Mouse (Mus musculus) thymus, postnatal 0 days (tissue): ENCODE results near the gene Cela2a. TPM values are rescaled to one million over a fixed set of nuclear protein-coding genes. Genes with fewer than 3 reads are reported as not detected.

Source experiments
- DNase-seq: peaks from one replicate; pipeline ENCODE4 v3.0.0-alpha.2; 2015; ENCODE audit warnings: low spot score
- polyA plus RNA-seq: library from polyadenylated mRNA; unstranded; fragments of >200 nt; fragmentation: Nextera tagmentation; extraction: Ambion mirVana; gene quantifications from 2 replicates; pipeline ENCODE4 v1.2.1, GENCODE M21; 2015

Cela2a gene
- polyA plus RNA-seq, 1 experiment from 2014 or later, result 0.13 TPM

GRCm38 (mm10) chr4:141859351-141859750 is 33.4 kb upstream of the Cela2a start:
- no peak for DNase-seq

DNA sequence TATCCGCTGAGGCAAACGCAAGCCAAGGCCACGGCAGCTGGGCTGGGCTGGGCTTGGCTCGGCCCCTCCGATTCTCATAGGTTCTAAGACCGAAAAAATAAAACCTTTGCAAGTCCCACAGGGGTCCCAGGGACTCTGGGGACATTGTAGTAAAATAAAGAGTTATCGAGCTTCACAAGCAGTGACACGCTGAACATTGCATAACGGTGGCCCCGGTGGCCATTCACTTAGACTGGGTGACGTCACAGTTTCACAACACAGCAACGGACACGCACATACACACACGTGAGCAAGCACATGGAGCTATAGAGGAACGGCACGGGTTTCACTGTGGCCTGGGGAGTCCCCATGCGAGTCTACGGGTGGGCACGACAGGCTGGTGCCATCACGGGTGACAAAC is 32.5 kb upstream of the Cela2a start:
- no peak for DNase-seq

DNA sequence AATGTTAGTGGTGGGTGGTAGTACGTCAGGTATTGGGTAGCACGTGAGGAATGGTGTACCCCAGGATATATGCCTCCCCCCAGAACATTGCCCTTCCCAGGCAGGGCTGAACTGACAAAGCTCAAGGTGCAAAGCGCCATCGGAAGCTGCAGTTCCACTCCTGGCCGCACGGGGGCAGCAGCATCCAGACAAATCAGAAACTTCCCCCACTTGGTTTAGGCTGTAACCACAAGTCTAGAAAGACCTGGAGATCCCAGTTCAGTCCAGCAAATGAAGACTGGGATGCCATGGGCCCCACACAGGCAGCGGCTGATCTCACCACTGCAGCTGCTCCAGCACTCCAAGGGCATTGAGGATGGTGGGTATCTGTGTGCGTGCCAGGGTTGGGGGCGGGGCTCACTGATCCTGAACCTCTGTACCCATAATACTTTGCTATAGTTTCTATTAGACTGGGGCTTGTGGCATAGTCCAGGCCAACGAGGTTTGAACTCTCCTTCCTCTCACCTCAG is 31.5 kb upstream of the Cela2a start:
- peak; percentile 67 for DNase-seq

DNA sequence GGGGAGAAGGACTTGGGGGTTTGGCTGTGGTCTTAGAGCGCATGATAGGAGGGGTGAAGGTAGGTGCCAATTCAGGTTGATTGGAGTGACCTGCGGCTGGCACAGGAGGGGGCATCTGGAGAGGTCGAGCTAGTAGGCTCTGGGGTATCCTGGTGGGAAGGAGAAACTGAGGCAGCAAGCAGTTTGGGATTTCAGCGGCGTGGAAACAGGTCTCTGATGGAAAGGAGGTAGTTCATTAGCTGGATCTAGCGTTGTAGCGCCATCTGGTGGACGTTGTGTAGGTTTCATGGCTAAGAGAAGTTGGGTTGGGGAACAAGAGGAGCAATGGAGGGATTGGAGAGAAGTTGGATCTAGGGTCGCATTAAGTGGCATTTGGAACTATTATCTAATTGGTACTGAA is 27.5 kb upstream of the Cela2a start:
- peak; percentile 64 for DNase-seq

DNA sequence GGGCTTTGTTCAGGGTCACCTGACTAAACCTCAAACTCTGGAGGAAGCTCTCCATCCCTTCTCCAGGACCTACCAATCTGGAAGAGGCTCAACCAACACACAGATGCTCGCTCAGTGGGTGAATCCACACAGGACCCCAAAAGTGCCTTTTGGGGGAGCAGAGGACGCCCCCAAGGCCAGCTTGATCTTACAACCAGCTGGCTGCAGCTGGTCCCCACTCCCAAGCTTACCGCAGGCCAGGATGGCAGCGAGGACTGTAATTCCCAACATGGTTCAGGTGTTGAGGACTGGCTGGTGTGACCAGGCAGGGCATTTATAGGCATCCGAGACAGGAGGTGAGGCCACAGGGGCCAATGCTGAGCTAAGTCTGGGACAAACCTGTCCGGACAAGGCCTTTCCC is 20.0 kb upstream of the Cela2a start, which contains the start of gene Ctrc:
Gene Ctrc (minus strand): TSS at position 361 of the 400 bp plus-strand sequence.
- no peak for DNase-seq

- DNase-seq, result no peak
Measured at GRCm38 (mm10) chr4:141834536-141835095, 8.7 kb upstream of the Cela2a start.

DNA sequence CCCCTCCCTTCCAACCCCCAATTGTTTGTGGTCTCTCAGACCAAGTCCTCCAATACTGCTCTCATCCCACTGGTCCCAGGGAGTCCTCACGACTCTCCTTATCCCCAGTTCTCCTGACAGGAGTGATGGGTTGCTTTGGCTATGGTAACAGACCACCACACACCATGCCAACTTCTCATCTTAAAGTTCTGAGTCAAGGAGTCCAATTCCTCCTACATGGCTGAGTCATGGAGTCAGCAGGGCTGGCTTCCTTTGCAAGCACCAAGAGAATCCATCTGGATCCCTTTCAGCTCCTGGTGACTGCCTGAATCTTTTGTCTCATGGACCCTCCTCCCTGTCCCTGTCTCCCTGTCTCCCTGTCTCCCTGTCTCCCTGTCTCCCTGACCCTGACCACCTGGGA is 8.0 kb upstream of the Cela2a start:
- no peak for DNase-seq

DNA sequence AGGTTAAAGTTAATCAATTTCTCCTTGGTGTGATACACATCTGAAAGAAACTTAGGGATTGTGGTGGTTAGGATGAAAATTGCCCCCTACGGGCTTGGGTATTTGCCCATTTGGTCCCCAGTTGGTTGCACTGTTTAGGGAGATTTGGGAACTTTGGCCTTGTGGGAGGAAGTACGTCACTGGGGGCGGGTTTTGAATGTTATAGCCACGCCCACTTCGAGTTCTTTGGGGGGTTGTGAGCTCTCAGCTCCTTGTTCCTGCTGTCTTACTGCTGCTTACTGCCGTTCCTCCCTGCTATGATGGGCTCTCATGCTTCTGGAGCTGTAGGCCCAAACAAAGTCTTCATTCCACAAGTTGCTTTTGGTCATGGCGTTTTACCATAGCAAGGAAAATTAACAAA is 5.4 kb upstream of the Cela2a start:
- no peak for DNase-seq

DNA sequence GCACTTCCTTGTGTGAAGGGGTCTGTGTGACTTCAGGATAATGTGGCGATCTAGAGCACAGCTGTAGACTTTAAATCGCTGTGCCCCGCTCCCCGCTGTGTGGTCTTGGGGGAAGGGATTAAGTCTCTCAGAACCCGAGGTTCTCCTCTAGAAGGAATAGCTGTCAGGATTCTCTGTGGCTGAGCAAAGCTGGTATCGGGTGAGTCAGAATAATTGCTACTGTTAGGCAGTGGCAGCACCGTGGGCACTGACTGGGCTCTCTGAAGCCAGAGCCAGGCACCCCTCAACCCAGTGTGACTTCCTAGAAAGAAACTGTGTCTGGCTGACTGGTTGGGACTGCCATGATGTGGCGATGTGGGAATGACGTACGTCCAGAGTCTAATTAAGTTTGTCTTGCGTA is 4.4 kb upstream of the Cela2a start:
- no peak for DNase-seq

- no peak for DNase-seq
Measured at GRCm38 (mm10) chr4:141828177-141828576, 2.2 kb upstream of the Cela2a start.

DNA sequence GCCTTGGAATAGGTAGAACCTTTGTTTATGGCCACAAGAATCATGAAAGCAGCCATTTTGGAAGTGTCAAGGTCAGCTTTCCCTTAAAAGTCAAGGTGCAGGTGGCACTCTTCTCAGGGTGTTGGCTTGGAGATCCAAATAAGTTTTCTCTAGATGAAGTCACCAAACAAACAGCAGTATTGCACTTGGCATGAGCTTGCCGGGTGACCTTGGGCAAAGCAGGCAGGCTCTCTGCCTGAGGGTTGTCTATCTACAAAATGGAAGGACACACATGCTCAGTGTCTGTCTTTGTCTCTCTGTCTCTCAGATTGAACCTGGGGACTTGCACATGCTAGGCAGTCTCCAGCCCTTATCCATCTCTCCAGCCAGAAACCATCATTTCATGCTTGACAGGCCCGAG is 1.4 kb upstream of the Cela2a start:
- no peak for DNase-seq

GRCm38 (mm10) chr4:141822979-141823378 is 3.0 kb downstream of the Cela2a start:
- peak; percentile 20 for DNase-seq

DNA sequence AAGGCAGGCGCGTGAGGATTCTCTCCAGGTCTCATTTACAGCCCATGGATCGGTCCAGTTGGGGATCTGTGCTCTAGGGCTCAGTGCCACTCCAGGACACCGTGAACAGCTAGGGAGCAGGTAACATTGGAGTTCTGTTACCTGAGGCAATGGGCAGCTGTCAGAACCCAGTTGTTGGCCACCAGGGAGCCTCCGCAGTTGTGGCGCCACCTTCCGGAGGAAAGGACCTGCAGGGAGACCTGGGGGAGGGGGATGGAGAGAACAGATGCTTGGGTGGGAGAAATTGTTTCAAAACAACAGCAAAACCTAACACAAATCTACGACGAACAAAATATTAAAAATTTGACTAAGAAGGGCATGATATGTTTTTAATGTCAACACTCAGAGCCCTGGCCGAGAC is 3.9 kb downstream of the Cela2a start:
- DNase-seq, result no peak

GRCm38 (mm10) chr4:141821178-141821577 is 4.8 kb downstream of the Cela2a start:
- no peak for DNase-seq

DNA sequence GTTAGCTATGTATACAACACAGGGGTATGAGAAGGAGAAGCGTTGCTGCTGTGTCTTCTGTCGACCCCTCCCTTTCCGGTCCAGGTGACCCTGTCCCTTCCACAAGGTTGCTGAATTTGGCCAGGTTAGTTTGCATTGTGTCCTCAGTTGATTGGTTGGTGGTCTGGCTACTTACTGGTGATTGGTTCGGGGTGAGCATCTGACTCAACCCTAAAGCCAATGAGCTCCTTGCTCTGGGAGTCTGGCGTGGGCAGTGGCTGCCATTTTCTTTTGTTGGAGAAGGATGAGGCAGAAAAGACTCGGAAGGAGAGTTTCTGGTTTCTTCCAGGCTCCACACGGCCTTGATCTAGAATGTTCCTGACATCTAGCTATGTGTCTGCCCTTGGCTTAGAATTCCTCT is 6.6 kb downstream of the Cela2a start:
- DNase-seq, result no peak

GRCm38 (mm10) chr4:141818861-141819260 is 7.1 kb downstream of the Cela2a start:
- no peak for DNase-seq

DNA sequence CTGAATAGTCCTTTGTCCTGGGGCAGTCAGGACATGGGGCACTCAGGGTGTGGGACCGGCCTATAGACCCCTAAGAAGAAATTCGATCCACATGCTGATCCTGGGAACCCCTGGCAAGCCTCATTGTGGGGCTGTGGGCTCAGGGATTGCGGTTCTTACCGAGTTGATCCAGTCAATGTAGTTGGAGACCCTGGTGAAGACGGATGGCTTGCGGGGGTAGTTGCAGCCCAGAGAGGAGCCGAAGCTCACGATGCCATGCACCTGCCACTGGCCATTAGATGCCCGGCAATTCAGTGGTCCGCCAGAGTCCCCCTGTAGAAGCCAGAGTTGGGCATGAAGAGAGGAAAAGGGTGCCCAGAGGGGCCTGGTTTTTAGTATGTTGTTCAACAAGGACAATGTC is 8.3 kb downstream of the Cela2a start:
- DNase-seq, result no peak

- no peak for DNase-seq
Measured at GRCm38 (mm10) chr4:141816776-141817655, 8.9 kb downstream of the Cela2a start.

DNA sequence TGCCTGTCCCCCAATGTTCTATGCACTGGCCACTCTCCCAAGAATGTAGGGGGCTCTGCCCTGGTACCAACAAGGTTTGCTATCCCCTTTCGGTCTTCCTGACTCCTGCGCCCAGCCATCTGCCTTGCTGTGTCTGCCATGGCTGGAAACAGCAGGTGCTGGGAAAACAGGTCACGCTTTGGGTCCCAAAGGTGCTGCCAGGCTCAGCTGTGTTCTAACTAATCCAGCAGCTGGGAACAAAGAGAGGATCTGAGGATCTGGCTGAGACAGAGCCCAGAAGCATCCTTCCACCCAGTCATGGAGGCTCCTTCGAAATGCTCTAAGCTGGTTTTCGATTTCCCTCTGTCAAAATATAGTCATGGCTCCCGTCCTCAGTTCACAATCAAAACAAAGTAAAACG is 9.7 kb downstream of the Cela2a start:
- no peak for DNase-seq

- DNase-seq, result no peak
Measured at GRCm38 (mm10) chr4:141811375-141811774, 14.6 kb downstream of the Cela2a start.

GRCm38 (mm10) chr4:141810975-141811374 is 15.0 kb downstream of the Cela2a start:
- DNase-seq, result no peak

- peak; percentile 65 for DNase-seq
Measured at GRCm38 (mm10) chr4:141809850-141810464, 16.0 kb downstream of the Cela2a start.
